Mouse (Mus musculus): ENCODE measurements around the gene Edn1.

Gene Edn1

DNA sequence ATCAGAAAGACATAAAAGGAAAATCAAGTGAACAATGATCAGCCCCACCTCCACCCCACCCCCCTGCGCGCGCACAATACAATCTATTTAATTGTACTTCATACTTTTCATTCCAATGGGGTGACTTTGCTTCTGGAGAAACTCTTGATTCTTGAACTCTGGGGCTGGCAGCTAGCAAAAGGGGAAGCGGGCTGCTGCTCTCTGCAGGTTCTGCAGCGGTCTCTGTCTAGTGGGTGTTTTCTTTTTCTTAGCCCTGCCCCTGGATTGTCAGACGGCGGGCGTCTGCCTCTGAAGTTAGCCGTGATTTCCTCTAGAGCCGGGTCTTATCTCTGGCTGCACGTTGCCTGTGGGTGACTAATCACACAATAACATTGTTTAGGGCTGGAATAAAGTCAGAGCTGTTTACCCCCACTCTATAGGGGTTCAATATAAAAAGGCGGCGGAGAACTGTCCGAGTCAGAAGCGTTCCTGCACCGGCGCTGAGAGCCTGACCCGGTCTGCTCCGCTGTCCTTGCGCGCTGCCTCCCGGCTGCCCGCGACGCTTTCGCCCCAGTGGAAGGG, at the start of gene Edn1:
TSS of gene Edn1 (plus strand) at position 316 of the 561 bp plus-strand sequence.
- DNase-seq (ENCODE audit: low read depth, low spot score), result no peak

- no peak for DNase-seq (ENCODE audit: low read depth, low spot score)
Measured at GRCm38 (mm10) chr13:42253821-42254220, 47.5 kb upstream of the Edn1 start.

GRCm38 (mm10) chr13:42255105-42255504, 46.2 kb upstream of the Edn1 start:
- DNase-seq (ENCODE audit: low read depth, low spot score), result no peak

DNA sequence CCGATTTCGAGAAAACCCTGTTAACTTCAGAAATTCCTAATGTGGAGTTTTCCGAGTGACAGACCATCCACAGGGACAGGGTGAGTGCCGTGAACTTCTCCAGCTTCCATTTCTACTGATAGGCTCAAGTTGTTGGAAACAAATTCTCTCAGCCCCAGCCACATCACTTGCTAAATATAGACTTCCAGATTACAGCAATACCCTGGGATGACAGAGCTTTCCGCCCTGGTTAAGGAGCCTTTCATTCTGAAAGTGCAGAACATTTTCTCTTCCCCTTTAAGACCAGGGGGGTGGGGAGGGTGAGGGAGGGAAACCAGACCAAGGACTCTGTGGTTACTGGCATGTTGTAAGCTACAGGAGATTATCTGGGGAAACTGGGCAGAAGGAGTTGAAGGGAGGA, 42.9 kb upstream of the Edn1 start:
- DNase-seq (ENCODE audit: low read depth, low spot score), result no peak

- DNase-seq (ENCODE audit: low read depth, low spot score), result no peak
Measured at GRCm38 (mm10) chr13:42260667-42261066, 40.6 kb upstream of the Edn1 start.

DNA sequence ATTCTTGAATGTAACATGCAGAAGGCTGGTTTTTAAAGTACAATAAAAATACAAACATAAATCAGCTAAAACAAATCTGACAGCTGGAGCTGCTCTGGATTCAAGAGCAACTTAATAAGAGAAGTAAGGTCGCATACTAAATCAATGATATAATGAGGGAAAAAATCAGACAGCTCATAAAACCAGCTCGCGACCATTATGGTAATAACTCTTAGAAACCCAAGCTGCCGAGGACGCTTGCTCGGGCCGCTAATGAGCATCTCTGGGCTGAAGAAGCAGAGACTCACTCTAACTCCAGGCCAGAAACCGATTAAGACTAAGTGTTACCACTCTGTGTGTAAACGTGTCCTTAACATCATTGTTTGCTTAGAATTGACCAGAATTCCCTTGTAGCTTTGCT, 31.2 kb upstream of the Edn1 start:
- no peak for DNase-seq (ENCODE audit: low read depth, low spot score)

GRCm38 (mm10) chr13:42276774-42277454, 24.4 kb upstream of the Edn1 start:
- no peak for DNase-seq (ENCODE audit: low read depth, low spot score)

DNA sequence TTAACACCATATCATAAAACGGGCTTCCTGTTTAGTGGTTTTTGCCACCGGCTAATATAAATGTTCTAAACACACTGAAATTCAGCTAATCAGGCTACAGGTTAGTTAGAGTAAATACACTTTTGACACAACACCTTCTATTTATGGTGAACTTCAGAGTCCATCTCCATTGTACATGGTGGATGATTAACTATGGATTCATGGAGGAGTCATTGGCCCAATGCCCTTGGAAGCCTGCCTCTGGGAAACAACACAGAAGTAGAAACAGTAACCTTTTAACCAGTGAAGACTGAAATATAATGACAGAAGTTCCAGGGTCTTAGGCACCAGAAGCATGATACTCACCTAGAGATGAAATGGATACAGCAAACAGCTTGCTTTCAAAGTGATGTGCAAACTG, 23.5 kb upstream of the Edn1 start:
- DNase-seq (ENCODE audit: low read depth, low spot score), result no peak

- DNase-seq (ENCODE audit: low read depth, low spot score), result no peak
Measured at GRCm38 (mm10) chr13:42285896-42286295, 15.4 kb upstream of the Edn1 start.

DNA sequence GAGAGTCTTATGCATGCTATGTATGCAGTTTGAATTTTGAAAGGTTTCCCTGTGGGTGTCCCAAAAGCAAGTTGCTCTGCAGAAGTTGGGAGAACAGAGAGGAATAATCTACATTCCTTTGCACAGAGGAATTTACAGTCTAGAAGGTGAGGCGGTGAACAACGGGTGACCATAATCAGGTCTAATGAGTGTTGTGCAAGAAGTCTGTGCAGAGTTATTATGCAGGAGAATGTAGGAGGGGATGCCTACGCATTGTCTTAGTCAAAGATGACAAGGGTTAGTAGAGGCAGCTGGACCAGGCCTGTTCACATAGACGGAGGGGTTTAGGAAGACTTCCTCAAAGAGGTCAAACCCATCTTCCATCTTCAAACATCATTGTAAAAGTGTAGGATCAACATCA, 14.5 kb upstream of the Edn1 start:
- DNase-seq (ENCODE audit: low read depth, low spot score), result no peak

DNA sequence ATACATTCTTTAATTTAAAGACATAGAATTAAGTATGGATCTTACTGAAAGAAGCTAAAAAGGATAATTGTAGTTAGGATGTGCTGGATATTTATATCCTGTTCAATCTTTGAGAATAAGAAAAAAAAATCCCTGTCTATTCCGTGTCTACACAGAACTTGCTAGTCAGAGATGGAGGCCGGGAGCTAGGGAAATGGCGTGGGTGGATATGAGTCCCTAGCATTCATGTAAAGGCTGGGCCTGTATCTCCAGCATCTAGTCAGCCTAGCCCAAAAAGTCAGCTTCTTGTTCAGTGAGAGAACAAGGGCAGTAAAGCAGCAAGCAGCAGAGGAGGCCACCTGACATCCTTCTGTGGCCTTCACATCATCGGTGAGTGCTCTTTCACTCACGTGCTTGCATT, 8.7 kb upstream of the Edn1 start:
- no peak for DNase-seq (ENCODE audit: low read depth, low spot score)

DNA sequence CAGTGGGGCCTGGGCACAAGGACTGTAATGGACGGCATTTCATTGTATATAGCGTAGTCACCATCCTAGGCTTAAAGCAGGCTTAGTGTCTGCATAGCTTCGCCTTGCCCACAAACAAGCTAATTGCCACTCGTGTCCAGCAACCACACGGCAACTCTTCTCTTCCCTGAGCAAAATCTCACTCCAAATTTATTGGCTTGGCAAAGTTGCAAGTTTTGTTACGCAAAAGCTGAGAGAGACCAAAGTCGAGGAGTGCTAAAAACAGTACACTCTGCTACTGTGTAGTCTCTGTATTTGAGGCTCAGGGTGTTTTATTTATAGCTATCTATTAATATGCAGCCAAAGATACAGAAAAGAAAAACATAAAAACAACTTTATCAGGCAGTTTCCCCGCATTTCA, 3.0 kb upstream of the Edn1 start:
- no peak for DNase-seq (ENCODE audit: low read depth, low spot score)

GRCm38 (mm10) chr13:42298766-42299165, 2.5 kb upstream of the Edn1 start:
- no peak for DNase-seq (ENCODE audit: low read depth, low spot score)

GRCm38 (mm10) chr13:42300567-42300966, 709 bp upstream of the Edn1 start:
- peak; percentile 69 for DNase-seq (ENCODE audit: low read depth, low spot score)

GRCm38 (mm10) chr13:42301961-42302861, 935 bp downstream of the Edn1 start:
- DNase-seq (ENCODE audit: low read depth, low spot score), result no peak

DNA sequence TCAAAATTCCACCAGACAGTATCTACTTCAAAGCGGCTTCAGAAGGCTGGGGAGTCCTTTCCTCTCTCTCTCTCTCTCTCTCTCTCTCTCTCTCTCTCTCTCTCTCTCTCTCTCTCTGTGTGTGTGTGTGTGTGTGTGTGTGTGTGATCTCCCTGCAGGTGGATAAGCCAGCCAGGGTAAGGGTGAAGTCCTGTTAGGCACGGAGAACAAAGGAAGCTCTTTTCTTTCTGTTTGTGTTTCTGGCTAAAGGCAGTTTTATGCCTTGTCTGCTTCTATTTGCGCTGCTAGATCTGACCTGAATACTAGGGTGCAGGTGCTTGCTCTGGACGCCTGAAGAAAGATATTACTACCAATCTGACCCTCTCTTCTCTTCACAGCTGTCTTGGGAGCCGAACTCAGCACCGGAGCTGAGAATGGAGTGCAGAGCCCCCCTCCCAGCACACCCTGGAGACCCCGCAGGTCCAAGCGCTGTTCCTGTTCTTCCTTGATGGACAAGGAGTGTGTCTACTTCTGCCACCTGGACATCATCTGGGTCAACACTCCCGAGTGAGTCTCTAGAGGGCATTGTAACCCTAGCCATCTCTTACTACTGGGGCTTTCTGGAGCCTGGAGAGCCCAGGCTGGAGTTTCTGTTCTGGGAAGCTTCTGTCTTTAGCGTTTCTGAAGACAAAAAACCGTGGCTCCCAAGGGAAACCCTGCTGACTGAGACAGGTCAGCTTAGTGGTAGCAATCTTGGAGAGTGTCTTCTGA, 2.1 kb downstream of the Edn1 start:
- DNase-seq (ENCODE audit: low read depth, low spot score), result no peak

DNA sequence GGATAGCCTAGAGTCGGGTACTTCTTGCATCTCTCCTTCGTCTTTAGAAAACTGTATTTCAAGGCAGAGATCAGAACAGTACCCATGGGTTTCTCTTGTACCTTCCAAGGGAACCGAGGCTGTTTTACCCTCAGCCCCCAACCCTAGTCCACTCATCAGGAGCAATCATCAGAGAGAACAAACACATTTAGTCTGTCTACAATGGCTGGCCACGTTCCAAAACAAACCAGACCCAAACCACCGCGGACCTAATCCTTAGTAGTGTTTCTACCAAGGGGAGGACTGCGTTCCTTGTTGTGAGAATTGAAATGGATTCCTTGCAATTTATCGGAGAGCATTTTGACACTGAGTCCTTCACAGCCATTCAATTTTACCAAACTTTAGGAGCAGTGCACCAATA, 2.9 kb downstream of the Edn1 start:
- no peak for DNase-seq (ENCODE audit: low read depth, low spot score)

GRCm38 (mm10) chr13:42306870-42307800, 5.9 kb downstream of the Edn1 start:
- DNase-seq (ENCODE audit: low read depth, low spot score), result no peak

GRCm38 (mm10) chr13:42308368-42309103, 7.3 kb downstream of the Edn1 start:
- DNase-seq (ENCODE audit: low read depth, low spot score), result no peak

DNA sequence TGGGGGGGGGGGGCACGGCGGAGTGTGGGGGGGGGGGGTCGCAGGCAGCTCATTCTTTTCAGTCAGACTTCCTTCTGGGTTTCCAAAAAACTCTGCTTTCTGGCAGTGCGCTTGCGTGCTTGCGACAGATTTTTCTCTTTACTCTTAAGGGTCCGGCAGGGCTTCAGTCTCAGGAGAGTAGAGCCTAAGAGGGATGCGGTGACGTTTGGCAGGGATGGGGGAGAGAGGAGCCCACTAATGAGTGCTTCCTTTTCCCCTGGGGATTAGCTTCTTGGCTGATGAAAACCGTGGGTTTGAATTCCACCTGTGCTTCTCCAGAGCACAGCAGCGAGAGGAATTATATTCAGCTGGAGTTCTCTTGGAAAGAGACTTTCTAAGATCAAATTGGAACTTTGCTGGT, 8.5 kb downstream of the Edn1 start:
- no peak for DNase-seq (ENCODE audit: low read depth, low spot score)

Measured in retina, adult 2 months (tissue).